Mouse (Mus musculus): ENCODE data around the gene Ushbp1. TPM values are rescaled to one million over a fixed set of nuclear protein-coding genes. Genes with fewer than 3 reads are reported as not detected.
A peak's percentile ranks its signal among the peaks of the same experiment; 100 is the strongest.

Ushbp1 gene
- polyA plus RNA-seq, 2 experiments = 1.5 to 3.5 TPM

DNA sequence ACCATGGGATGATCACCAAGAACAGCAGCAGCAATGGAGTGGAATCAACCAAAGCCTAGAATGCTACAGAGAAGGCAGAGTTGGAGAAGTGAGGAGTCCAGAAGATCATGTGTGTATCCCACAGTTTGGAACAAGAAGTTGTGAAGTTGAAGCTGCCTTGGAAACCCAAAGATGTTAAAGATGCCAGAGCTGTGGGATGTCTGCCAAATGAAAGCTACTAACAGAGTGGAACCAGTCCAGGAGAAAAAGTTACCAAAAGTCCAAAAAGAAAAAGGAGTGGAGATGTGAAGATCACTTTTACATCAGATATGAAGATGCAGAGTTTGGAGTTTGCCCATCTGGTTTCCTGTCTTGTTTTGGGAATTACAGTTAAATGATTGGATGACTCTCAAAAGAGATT lies 26.5 kb upstream of the Ushbp1 start:
- Histone ChIP-seq H3K27ac (no peak overlapping the region), H3K4me3 (ENCODE audit: insufficient read depth in 1 of 2, low read depth in 2 of 2, low read length in 2 of 2) (no peak overlapping the region), H3K4me2 (ENCODE audit: low read depth) (no peak overlapping the region), H3K27me3 (ENCODE audit: control insufficient read depth, insufficient read depth, low read length) (no peaks in the 10 kb centered on the region), H3K4me1 (replicated peaks; ENCODE audit: control insufficient read depth in 2 of 2, insufficient read depth in 2 of 2, low read length in 1 of 2) (no peaks in the 10 kb centered on the region), H3K9me3 (ENCODE audit: control insufficient read depth, low read length) (no peaks in the 10 kb centered on the region), H3K36me3 (replicated peaks; ENCODE audit: control insufficient read depth, insufficient read depth, low read depth) (no peaks in the 10 kb centered on the region), H3K9ac (replicated peaks) (no peak overlapping the region)
- no peak for TF ChIP-seq EP300 (IDR thresholded peaks at IDR 0.05; ENCODE audit: low read depth)
- no peak for TF ChIP-seq CTCF (IDR thresholded peaks at IDR 0.05; ENCODE audit: low read depth)
- DNase-seq (ENCODE audit: low read depth in 3 of 3, low spot score in 3 of 3) (no peak), ATAC-seq (ENCODE audit: insufficient read depth) (no peak)

DNA sequence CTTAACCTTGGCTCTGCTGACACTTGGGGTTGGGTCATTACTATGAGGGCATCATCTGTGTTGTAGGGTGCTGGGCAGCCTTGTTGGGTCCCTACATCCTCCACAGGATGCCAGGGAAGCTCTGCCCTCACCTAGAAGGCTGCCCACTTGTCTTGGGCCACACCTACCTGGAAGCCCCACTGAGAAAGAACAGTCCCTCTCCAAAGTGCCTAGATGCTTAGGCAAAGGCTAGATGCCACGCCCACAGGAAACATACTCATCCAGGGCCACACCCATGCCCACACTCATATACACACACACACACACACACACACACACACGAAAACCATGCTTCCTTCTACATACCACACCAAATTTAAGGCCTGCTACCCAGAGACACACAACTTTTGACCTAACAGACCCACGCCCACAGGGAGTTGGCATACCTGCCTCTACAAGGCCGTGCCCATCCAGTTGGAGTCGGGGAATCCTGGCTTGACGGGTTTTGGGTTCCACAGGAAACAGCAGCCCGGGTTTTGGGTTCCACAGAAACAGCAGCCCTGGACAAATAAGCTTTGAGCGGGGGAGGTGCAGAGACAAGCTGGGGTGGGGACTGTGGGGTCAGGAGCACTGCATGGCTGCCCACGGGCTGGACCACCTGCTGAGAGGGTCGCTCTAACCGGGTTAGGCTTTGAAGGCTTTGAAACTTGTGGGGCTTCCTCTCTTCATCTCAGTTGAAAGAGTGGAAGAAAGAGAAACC lies 16.1 kb upstream of the Ushbp1 start:
- Histone ChIP-seq H3K4me2 (ENCODE audit: low read depth) (no peak overlapping the region), H3K4me1 (replicated peaks; ENCODE audit: control insufficient read depth in 2 of 2, insufficient read depth in 2 of 2, low read length in 1 of 2) (peaks cover 0 to 6% of the 10 kb centered on the region in 2 experiments; a peak in 2 of 4 replicates), H3K4me3 (ENCODE audit: insufficient read depth in 1 of 2, low read depth in 2 of 2, low read length in 2 of 2) (no peak overlapping the region), H3K9ac (replicated peaks) (no peak overlapping the region), H3K27ac (no peak overlapping the region), H3K27me3 (ENCODE audit: control insufficient read depth, insufficient read depth, low read length) (no peaks in the 10 kb centered on the region), H3K9me3 (ENCODE audit: control insufficient read depth, low read length) (no peaks in the 10 kb centered on the region), H3K36me3 (replicated peaks; ENCODE audit: control insufficient read depth, insufficient read depth, low read depth) (peaks cover 29% of the 10 kb centered on the region)
- no peak for TF ChIP-seq EP300 (IDR thresholded peaks at IDR 0.05; ENCODE audit: low read depth)
- no peak for TF ChIP-seq CTCF (IDR thresholded peaks at IDR 0.05; ENCODE audit: low read depth)
- ATAC-seq (ENCODE audit: insufficient read depth) = 0 out of 2 replicates have a peak, but pooled peaks have one; percentile 10
- WGBS (ENCODE audit: insufficient replicate concordance) = 36% methylated on average over 11 of the region's 11 CpGs
- no peak for DNase-seq (ENCODE audit: low read depth in 3 of 3, low spot score in 3 of 3)

DNA sequence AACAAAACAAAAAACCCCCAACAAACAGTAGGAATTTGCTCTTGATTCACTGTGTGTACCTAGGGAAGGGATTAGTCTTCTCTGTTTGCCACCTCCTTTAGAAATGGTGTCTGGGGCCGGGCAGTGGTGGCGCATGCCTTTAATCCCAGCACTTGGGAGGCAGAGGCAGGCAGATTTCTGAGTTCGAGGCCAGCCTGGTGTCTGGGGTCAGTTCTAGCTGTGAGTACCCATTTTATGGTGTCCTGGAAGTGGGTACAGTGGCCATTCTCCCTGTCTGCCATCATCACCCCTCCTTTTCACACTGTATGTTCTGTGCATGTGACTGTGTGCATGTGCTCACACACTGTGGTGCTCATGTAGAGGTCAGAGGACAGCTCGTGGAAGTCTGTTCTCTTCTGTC lies 12.6 kb upstream of the Ushbp1 start:
- 91% methylated on average over 4 of the region's 4 CpGs for WGBS (ENCODE audit: insufficient replicate concordance)
- H3K27me3 ChIP-seq (ENCODE audit: control insufficient read depth, insufficient read depth, low read length) = no peaks in the 10 kb centered on the region
- no peak overlapping the region for H3K4me3 ChIP-seq (ENCODE audit: insufficient read depth in 1 of 2, low read depth in 2 of 2, low read length in 2 of 2)
- H3K4me2 ChIP-seq (ENCODE audit: low read depth) = no peak overlapping the region
- H3K9ac ChIP-seq (replicated peaks) = no peak overlapping the region
- no peaks in the 10 kb centered on the region for H3K9me3 ChIP-seq (ENCODE audit: control insufficient read depth, low read length)
- no peak for DNase-seq (ENCODE audit: low read depth in 3 of 3, low spot score in 3 of 3)
- peaks cover 29% of the 10 kb centered on the region for H3K36me3 ChIP-seq (replicated peaks; ENCODE audit: control insufficient read depth, insufficient read depth, low read depth)
- TF ChIP-seq CTCF (IDR thresholded peaks at IDR 0.05; ENCODE audit: low read depth) = no peak
- no peak for ATAC-seq (ENCODE audit: insufficient read depth)
- no peak overlapping the region for H3K27ac ChIP-seq
- H3K4me1 ChIP-seq (replicated peaks; ENCODE audit: control insufficient read depth in 2 of 2, insufficient read depth in 2 of 2, low read length in 1 of 2) = peaks cover 8 to 15% of the 10 kb centered on the region in 2 experiments

DNA sequence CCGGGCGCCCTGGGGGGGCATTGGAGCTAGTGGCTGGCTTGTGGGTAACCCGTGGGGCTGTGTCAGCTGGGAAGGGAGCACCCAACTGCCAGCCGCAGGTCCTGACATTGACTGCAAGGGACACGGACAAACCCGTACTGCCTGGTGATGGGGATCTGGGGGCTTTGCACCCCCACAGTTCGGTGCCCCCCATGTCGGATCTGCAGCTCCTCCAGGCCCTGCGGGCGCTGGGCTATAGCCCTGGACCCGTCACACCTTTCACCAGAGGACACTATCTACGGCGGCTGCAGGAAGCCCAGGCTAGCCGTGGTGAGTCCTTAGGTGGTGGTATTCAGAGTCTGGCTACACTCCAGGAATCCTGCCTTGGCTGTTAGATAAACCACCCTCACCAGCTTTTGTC lies 11.8 kb upstream of the Ushbp1 start:
- H3K4me3 ChIP-seq (ENCODE audit: insufficient read depth in 1 of 2, low read depth in 2 of 2, low read length in 2 of 2) = peak overlapping the region in 1 of 2 experiments; percentile 94; a peak in 2 of 4 replicates
- no peak for TF ChIP-seq CTCF (IDR thresholded peaks at IDR 0.05; ENCODE audit: low read depth)
- no peak for TF ChIP-seq EP300 (IDR thresholded peaks at IDR 0.05; ENCODE audit: low read depth)
- H3K4me1 ChIP-seq (replicated peaks; ENCODE audit: control insufficient read depth in 2 of 2, insufficient read depth in 2 of 2, low read length in 1 of 2) = peaks cover 8 to 15% of the 10 kb centered on the region in 2 experiments
- DNase-seq (ENCODE audit: low read depth in 3 of 3, low spot score in 3 of 3) (no peak), ATAC-seq (ENCODE audit: insufficient read depth) (no peak)
- H3K27ac ChIP-seq = no peak overlapping the region
- H3K4me2 ChIP-seq (ENCODE audit: low read depth) = peak overlapping the region; percentile 70
- H3K9ac ChIP-seq (replicated peaks) = peak overlapping the region; percentile 93; the same call in 1 of the 2 replicates
- no peaks in the 10 kb centered on the region for H3K9me3 ChIP-seq (ENCODE audit: control insufficient read depth, low read length)
- H3K36me3 ChIP-seq (replicated peaks; ENCODE audit: control insufficient read depth, insufficient read depth, low read depth) = peaks cover 29% of the 10 kb centered on the region
- no peaks in the 10 kb centered on the region for H3K27me3 ChIP-seq (ENCODE audit: control insufficient read depth, insufficient read depth, low read length)
- 85% methylated on average over 14 of the region's 14 CpGs for WGBS (ENCODE audit: insufficient replicate concordance)

DNA sequence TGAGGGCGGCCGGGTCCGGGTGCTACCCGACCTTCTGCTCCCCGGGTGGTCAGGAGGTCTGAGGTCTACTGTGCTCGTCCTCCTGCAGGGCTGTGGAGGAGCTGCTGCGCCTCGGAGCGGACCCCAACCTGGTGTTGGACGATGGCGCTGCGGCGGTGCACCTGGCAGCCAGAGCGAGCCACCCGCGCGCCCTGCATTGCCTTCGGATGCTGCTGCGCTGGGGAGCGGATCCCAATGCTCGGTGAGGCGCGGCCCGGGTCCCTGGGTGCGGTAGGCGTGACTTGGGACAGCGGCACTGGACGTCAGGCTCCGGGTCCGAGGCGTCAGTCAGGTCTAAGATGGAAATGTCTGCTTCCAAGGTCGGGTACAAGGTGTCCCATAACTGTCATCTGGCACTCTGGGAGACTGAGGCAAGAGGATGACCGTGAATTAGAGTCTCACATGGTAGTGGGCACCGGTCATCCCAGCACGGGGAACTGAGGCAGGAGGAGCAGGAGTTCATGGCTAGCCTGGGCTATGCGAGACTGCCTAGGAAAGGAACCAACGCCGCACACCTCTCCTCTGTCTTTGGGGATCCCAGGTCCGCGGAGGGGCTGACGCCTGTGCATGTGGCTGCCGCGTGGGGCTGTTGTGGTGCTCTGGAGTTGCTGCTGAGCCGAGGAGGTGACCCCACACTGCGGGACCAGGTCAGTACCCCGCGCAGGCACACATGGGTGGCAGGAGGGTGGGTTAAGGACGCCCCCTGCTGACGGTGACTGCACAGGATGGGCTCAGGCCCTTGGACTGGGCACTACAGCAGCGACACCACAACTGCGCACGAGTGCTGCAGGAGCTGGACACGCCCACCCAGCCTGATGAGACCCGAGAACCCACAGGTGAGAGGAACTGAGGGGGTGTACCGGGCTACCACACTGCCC lies 10.8 kb upstream of the Ushbp1 start:
- ATAC-seq (ENCODE audit: insufficient read depth) (peak; percentile 75), DNase-seq (ENCODE audit: low read depth in 3 of 3, low spot score in 3 of 3) (peak; percentile 55 to 59 (median 58))
- TF ChIP-seq CTCF (IDR thresholded peaks at IDR 0.05; ENCODE audit: low read depth) (peak; percentile 97), EP300 (IDR thresholded peaks at IDR 0.05; ENCODE audit: low read depth) (no peak)
- Histone ChIP-seq H3K9ac (replicated peaks) (peak overlapping the region; percentile 93), H3K4me1 (replicated peaks; ENCODE audit: control insufficient read depth in 2 of 2, insufficient read depth in 2 of 2, low read length in 1 of 2) (peaks cover 8 to 10% of the 10 kb centered on the region in 2 experiments), H3K9me3 (ENCODE audit: control insufficient read depth, low read length) (no peaks in the 10 kb centered on the region), H3K27ac (peak overlapping the region; percentile 55), H3K4me3 (ENCODE audit: insufficient read depth in 1 of 2, low read depth in 2 of 2, low read length in 2 of 2) (peak overlapping the region; percentile 92 to 94), H3K36me3 (replicated peaks; ENCODE audit: control insufficient read depth, insufficient read depth, low read depth) (peaks cover 29% of the 10 kb centered on the region), H3K4me2 (ENCODE audit: low read depth) (peak overlapping the region; percentile 70), H3K27me3 (ENCODE audit: control insufficient read depth, insufficient read depth, low read length) (no peaks in the 10 kb centered on the region)
- under 1% methylated on average over 55 of the region's 55 CpGs for WGBS (ENCODE audit: insufficient replicate concordance)

All from liver, embryonic 14.5 days (tissue).